Mouse (Mus musculus): ENCODE results near the gene Fhl2.

- peak; percentile 89 for TF ChIP-seq CTCF (IDR thresholded peaks at IDR 0.05; ENCODE audit: low read depth, low read length)
- no peak for TF ChIP-seq POLR2A (IDR thresholded peaks at IDR 0.05; ENCODE audit: extremely low read depth, insufficient read depth, low read length)
Measured at GRCm38 (mm10) chr1:43110556-43110955, 86.2 kb downstream of the Fhl2 start.
